Mouse (Mus musculus): ENCODE data around the gene Tmem132c.

- no peak for TF ChIP-seq POLR2A (IDR thresholded peaks at IDR 0.05; ENCODE audit: low read depth, low read length)
- no peak for TF ChIP-seq CTCF (IDR thresholded peaks at IDR 0.05; ENCODE audit: extremely low read depth, insufficient read length, insufficient replicate concordance, low read depth, low read length)
Observed at GRCm38 (mm10) chr5:127592854-127593253, 351.2 kb downstream of the Tmem132c start.

Measured in small intestine, adult 2 months (tissue).